Mouse (Mus musculus) forebrain, embryonic 13.5 days (tissue): ENCODE measurements around the gene Hmgb3. TPM values are rescaled to one million over a fixed set of nuclear protein-coding genes. Genes with fewer than 3 reads are reported as not detected.

ENCODE experiments used
- microRNA-seq: library from miRNA; unstranded; fragments of <30 nt; microRNA quantifications from one replicate; pipeline ENCODE4, GENCODE M21; 2016
- polyA plus RNA-seq: library from polyadenylated mRNA; unstranded; fragments of >200 nt; fragmentation: Nextera tagmentation; extraction: Ambion mirVana; gene quantifications from 2 replicates; pipeline ENCODE4 v1.2.1, GENCODE M21; 2015

Hmgb3 gene
- polyA plus RNA-seq, 1 experiment from 2014 or later = 789 TPM

Small RNA genes lying within 50 kb of the gene (microRNA-seq; reads per million reads assigned to microRNA genes)
- gene Gm23945 = not detected

Other genes with a start within 250 kb of the Hmgb3 start
- 16.1 and 16.3 TPM in 2 replicates for gene Mtmr1, start 191.2 kb upstream of the Hmgb3 start, polyA plus RNA-seq
- 43.2 and 49.0 TPM in 2 replicates for gene Cd99l2, start 63.1 kb upstream of the Hmgb3 start, polyA plus RNA-seq
- 1.7 and 2.8 TPM in 2 replicates for gene Gpr50, start 107.7 kb downstream of the Hmgb3 start, polyA plus RNA-seq